Mouse (Mus musculus): ENCODE results near the gene Tgif1.

DNA sequence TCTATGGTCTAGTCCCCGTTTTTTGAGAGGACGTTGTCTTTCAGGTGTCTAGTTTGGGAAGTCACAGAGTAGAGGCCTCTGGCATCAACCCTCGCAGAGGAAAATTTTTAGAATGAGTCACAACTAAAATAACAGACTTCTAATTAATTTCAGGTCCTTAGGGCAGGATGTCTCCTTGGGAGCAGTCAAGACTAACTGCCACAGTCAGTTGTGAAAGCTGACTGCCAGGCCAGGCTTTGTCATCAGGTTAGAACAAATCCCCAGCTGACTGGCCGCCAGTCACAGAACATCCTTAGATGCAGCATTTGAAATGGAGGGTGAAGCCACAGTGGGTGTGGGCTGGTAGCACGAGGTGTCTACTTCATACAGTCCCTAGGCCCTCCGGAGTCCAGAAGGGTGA lies 46.3 kb upstream of the Tgif1 start:
- TF ChIP-seq CTCF (IDR thresholded peaks at IDR 0.05; ENCODE audit: low read depth) (no peak), EP300 (IDR thresholded peaks at IDR 0.05; ENCODE audit: low read depth) (no peak)

All from liver, postnatal 0 days (tissue).